Mouse (Mus musculus) G1E (cell line): ENCODE results near the gene Setd2. TPM values are rescaled to one million over a fixed set of nuclear protein-coding genes. Genes with fewer than 3 reads are reported as not detected.

Experiments
- ATAC-seq: 2 replicates; pipeline ENCODE4 v1.8.0; 2016; ENCODE audit warnings: mild to moderate bottlenecking; ENCODE audit not compliant: insufficient number of reproducible peaks, poor library complexity, low FRiP score, severe bottlenecking; ENCODE audit errors: extremely low read depth
- DNase-seq: peaks from one replicate; pipeline ENCODE4 v3.0.0; 2012; ENCODE audit warnings: low spot score
- H3K27me3 ChIP-seq: 2 replicates; pipeline ENCODE4 v1.6.1; 2012; ENCODE audit warnings: mild to moderate bottlenecking, low read length, inconsistent platforms; ENCODE audit not compliant: insufficient read depth
- H3K36me3 ChIP-seq: replicated peaks from 2 replicates; pipeline ENCODE3; 2012; ENCODE audit warnings: mild to moderate bottlenecking, inconsistent platforms
- H3K4me1 ChIP-seq: 2 replicates; pipeline ENCODE4 v1.6.1; 2012; ENCODE audit warnings: low read depth, low read length, inconsistent platforms, mixed read lengths; ENCODE audit not compliant: insufficient read depth
- H3K4me3 ChIP-seq: 2 replicates; pipeline ENCODE4 v1.5.1; 2012; ENCODE audit warnings: low read depth, mild to moderate bottlenecking, inconsistent platforms, low read length, moderate library complexity, mixed read lengths
- H3K9me3 ChIP-seq: replicated peaks from 2 replicates; pipeline ENCODE4 v1.6.1; 2012; ENCODE audit warnings: inconsistent platforms
- CTCF ChIP-seq: IDR thresholded peaks from 2 replicates; pipeline ENCODE4 v1.5.1; 2012; ENCODE audit warnings: low read depth, low read length, inconsistent platforms, mixed read lengths
- GATA1 ChIP-seq: IDR thresholded peaks from 2 replicates; pipeline ENCODE4 v1.6.1; 2012; ENCODE audit warnings: borderline replicate concordance, low read length, inconsistent platforms, mixed read lengths
- GATA2 ChIP-seq: IDR thresholded peaks from 2 replicates; pipeline ENCODE4 v1.6.1; 2012; ENCODE audit warnings: low read depth, low read length, inconsistent platforms, borderline replicate concordance
- POLR2AphosphoS5 ChIP-seq: IDR thresholded peaks from 2 replicates; pipeline ENCODE4 v1.6.1; 2012; ENCODE audit warnings: low read depth, low read length, inconsistent platforms; ENCODE audit not compliant: insufficient replicate concordance
- TAL1 ChIP-seq: conservative IDR thresholded peaks from 2 replicates; pipeline ENCODE4 v1.6.1; 2012; ENCODE audit warnings: low read depth, low read length, inconsistent platforms, mixed read lengths
- polyA plus RNA-seq: library from polyadenylated mRNA; stranded (reverse); fragments of >175 nt; gene quantifications from 2 replicates; pipeline ENCODE4 v1.2.3, GENCODE M21; 2012
- total RNA-seq, 2 experiments: library from RNA; stranded (forward) in 1 of 2; stranded (reverse) in 1 of 2; fragments of 200-1000 nt in 1 of 2; fragments of >200 nt in 1 of 2; fragmentation: Nextera tagmentation in 1 of 2; gene quantifications; 2 replicates each; pipeline ENCODE4 v1.2.3; 2014 to 2017

The Setd2 gene
- total and polyA plus RNA-seq, 3 experiments = 20.1 to 221 (median 154) TPM

- DNase-seq = peak; percentile 34
- Histone ChIP-seq H3K9me3 (no peaks in the 10 kb centered on the region), H3K4me1 (peaks cover 75% of the 10 kb centered on the region), H3K27me3 (no peaks in the 10 kb centered on the region), H3K36me3 (peaks cover 51% of the 10 kb centered on the region), H3K4me3 (peak overlapping the region; percentile 86; the same call in 1 of the 2 replicates)
- TF ChIP-seq GATA2 = no peak
- no peak for TF ChIP-seq CTCF
- TF ChIP-seq GATA1 = no peak
- TF ChIP-seq POLR2AphosphoS5 = no peak
- no peak for TF ChIP-seq TAL1
- ATAC-seq = no peak
Measured at GRCm38 (mm10) chr9:110651931-110652722, 119.7 kb downstream of the Setd2 start.

DNA sequence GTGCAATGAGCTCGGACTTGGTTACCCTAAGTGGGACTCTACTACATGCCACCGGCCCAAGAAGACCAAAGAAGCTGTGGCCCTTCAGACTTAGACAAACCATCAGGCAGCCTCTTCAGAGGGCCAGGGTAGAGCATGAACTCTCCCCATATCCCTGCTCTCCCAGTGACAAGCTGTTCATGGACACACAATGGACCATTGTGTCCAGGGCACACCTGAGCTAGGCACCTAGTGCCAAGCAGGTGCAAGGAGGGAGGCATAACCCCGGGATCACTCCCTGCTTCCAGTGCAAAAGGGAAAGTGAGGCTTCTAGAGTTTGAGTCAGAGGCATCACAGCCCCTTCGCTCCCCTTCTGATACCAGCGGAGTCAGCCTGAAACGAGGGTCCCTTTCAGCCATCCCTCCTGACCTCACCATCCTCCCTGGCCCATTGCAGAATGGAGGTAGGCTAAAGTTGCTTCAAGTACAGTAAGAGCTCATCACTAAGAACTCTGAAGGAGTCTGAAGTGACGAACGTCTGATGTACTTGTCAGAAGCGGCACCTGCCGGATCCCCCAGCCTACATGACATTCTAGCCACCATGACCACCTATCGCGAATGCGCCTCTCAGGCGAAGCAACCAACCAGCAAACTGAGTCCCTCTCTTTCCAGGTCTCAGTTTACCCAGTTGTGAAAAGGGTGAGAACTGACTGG, 120.7 kb downstream of the Setd2 start:
- no peaks in the 10 kb centered on the region for H3K9me3 ChIP-seq
- TF ChIP-seq TAL1 (no peak), POLR2AphosphoS5 (no peak)
- no peak for ATAC-seq
- DNase-seq = no peak
- H3K4me1 ChIP-seq = peaks cover 77% of the 10 kb centered on the region
- H3K27me3 ChIP-seq = no peaks in the 10 kb centered on the region
- peaks cover 47% of the 10 kb centered on the region for H3K36me3 ChIP-seq
- peak overlapping the region; percentile 86 for H3K4me3 ChIP-seq

- peak within 1 kb of the TSS; percentile 86 for H3K4me3 ChIP-seq
- H3K27me3 ChIP-seq = no peaks in the 10 kb centered on the region
- DNase-seq (peak; percentile 90), ATAC-seq (peak; percentile 85)
- peaks cover 41% of the 10 kb centered on the region for H3K36me3 ChIP-seq
- H3K9me3 ChIP-seq = no peaks in the 10 kb centered on the region
- peaks cover 73% of the 10 kb centered on the region for H3K4me1 ChIP-seq
- no peak for TF ChIP-seq CTCF
- no peak for TF ChIP-seq POLR2AphosphoS5
- no peak for TF ChIP-seq GATA1
- TF ChIP-seq GATA2 = no peak
- TF ChIP-seq TAL1 = no peak
Measured at GRCm38 (mm10) chr9:110653655-110654461, 121.5 kb downstream of the Setd2 start, which contains the start of gene Nbeal2. Nbeal2 (minus strand) TSS chr9:110654161.

DNA sequence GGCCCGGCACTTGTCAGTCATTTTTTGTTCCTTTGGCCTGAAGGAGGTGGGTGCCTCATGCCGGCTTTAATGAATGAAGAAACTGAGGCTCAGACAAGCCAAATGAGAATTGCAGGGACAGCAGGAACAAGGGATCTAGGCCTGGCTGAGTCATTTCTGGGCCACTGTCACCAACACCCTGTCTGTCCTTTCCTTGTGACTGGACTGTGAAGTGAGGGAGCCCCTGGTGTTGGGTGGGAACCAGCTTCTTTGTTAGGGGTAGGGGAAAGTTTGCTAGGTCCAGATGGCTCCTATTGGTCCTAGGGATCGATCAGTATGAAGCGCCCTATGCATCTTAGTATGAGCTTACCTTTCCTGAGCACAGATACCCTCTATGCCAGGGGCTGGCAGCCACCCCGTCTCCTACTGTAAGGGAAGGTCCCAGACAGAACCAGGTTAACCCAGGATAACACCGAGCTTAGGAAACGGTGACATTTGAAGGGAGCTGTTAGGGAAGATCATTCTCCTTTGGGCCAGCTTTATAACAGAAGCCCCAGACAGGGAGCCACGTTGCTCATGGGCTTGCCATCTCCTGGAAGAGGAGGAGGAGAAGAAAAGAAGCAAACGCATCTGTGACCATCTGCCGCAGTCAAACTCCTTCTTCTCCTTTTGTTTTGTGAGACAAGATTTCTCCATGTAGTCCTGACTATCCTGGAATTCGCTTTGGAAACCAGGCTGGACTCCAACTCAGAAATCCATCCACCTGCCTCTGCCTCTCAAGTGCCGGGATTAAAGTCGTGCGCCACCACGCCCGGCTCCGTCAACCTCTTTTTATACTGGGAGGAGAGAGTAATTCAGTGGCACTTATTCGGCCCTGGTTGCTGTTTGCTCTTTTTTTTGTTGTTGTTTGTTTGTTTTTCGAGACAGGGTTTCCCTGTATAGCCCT, 122.6 kb downstream of the Setd2 start:
- H3K4me1 ChIP-seq = peaks cover 76% of the 10 kb centered on the region

DNA sequence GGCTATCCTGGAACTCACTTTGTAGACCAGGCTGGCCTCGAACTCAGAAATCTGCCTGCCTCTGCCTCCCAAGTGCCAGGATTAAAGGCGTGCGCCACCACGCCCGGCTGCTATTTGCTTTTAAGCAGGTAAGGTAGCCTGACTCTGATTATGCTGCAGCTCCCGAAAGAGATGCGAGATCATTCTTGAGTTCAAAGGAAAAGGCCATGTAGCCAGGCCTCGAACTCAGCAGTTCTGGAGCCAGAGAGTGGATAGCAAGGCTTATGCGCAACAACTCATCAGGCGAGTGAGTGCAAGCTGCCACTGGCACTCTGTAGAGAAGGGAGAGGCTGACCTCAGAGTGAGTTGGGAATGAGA, 123.2 kb downstream of the Setd2 start:
- DNase-seq (no peak), ATAC-seq (no peak)
- TF ChIP-seq CTCF = no peak
- TF ChIP-seq GATA2 = no peak
- TF ChIP-seq TAL1 = no peak
- no peak for TF ChIP-seq GATA1
- no peak for TF ChIP-seq POLR2AphosphoS5
- Histone ChIP-seq H3K9me3 (no peaks in the 10 kb centered on the region), H3K27me3 (no peaks in the 10 kb centered on the region), H3K4me3 (peak overlapping the region; percentile 78), H3K4me1 (peaks cover 78% of the 10 kb centered on the region), H3K36me3 (peaks cover 39% of the 10 kb centered on the region)

More for the DNA sequence above, 122.6 kb downstream of the Setd2 start:
- DNase-seq (no peak), ATAC-seq (no peak)
- no peaks in the 10 kb centered on the region for H3K27me3 ChIP-seq
- H3K4me3 ChIP-seq = peak overlapping the region; percentile 86; the same call in 1 of the 2 replicates
- H3K36me3 ChIP-seq = peaks cover 41% of the 10 kb centered on the region
- no peaks in the 10 kb centered on the region for H3K9me3 ChIP-seq
- TF ChIP-seq CTCF (no peak), POLR2AphosphoS5 (no peak), TAL1 (no peak), GATA1 (no peak), GATA2 (no peak)
